Mouse (Mus musculus) cortical plate, adult 2 months (tissue): ENCODE data around the gene Khsrp.

Experiments used
- CTCF ChIP-seq: fragments of 200-500 bp; IDR thresholded peaks from 2 replicates; pipeline ENCODE4 v1.5.1; 2011; ENCODE audit warnings: mild to moderate bottlenecking, control low read depth, low read length; ENCODE audit not compliant: insufficient read depth; ENCODE audit errors: extremely low read depth
- POLR2A ChIP-seq: fragments of 200-500 bp; IDR thresholded peaks from 2 replicates; pipeline ENCODE4 v1.6.1; 2011; ENCODE audit warnings: mild to moderate bottlenecking, low read length, control low read depth; ENCODE audit not compliant: insufficient read depth; ENCODE audit errors: extremely low read depth

- TF ChIP-seq CTCF, result no peak
- no peak for TF ChIP-seq POLR2A
Measured at GRCm38 (mm10) chr17:57001228-57001627, 30.1 kb downstream of the Khsrp start.
